Mouse (Mus musculus) lung, adult 2 months (tissue): ENCODE data around the gene Pamr1.
A peak's percentile ranks its signal among the peaks of the same experiment; 100 is the strongest.

ENCODE experiments used
- CTCF ChIP-seq: fragments of 200-500 bp; IDR thresholded peaks from 2 replicates; pipeline ENCODE4 v1.5.1; 2011; ENCODE audit warnings: mild to moderate bottlenecking, low read length, control low read depth; ENCODE audit not compliant: insufficient read depth
- POLR2A ChIP-seq: fragments of 200-500 bp; IDR thresholded peaks from 2 replicates; pipeline ENCODE4 v1.6.1; 2011; ENCODE audit warnings: low read depth, mild to moderate bottlenecking, control low read depth, low read length, borderline replicate concordance; ENCODE audit errors: extremely low read depth

- TF ChIP-seq CTCF (peak; percentile 52), POLR2A (no peak)
Observed at GRCm38 (mm10) chr2:102675275-102675674, 125.5 kb downstream of the Pamr1 start.
